Mouse (Mus musculus) hindbrain, embryonic 14.5 days (tissue): ENCODE results near the gene Epb42. TPM values are rescaled to one million over a fixed set of nuclear protein-coding genes. Genes with fewer than 3 reads are reported as not detected.
"Not testable (repeated sequence)": the region's sequence is repeated elsewhere in the genome, so short reads cannot be mapped to it uniquely, and the experiment has no call there.

Experiments used
- ATAC-seq: fragments of 200-750 bp; cut with Nextera tagmentation; 2 replicates; pipeline ENCODE4 v1.8.0; 2017; ENCODE audit warnings: moderate number of reproducible peaks, mild to moderate bottlenecking, moderate TSS enrichment, moderate library complexity; ENCODE audit not compliant: low FRiP score
- DNase-seq: peaks from one replicate; pipeline ENCODE4 v3.0.0-alpha.2; 2015; ENCODE audit warnings: low spot score
- H3K27ac ChIP-seq: fragments of 300-500 bp; sonication (generic); 2 replicates; pipeline ENCODE4 v1.5.1; 2014; ENCODE audit warnings: mild to moderate bottlenecking, moderate library complexity
- H3K27me3 ChIP-seq: fragments of 300-500 bp; sonication (generic); 2 replicates; pipeline ENCODE4 v1.6.1; 2014; ENCODE audit warnings: mild to moderate bottlenecking, low read length, mixed read lengths; ENCODE audit not compliant: control insufficient read depth, insufficient read depth
- H3K36me3 ChIP-seq: fragments of 300-500 bp; sonication (generic); replicated peaks from 2 replicates; pipeline ENCODE4 v1.6.1; 2014; ENCODE audit not compliant: control insufficient read depth, insufficient read depth
- H3K4me1 ChIP-seq: fragments of 300-500 bp; sonication (generic); replicated peaks from 2 replicates; pipeline ENCODE4 v1.6.1; 2014; ENCODE audit warnings: antibody characterized with exemption, low read length, mixed read lengths; ENCODE audit not compliant: control insufficient read depth, insufficient read depth
- H3K4me2 ChIP-seq: fragments of 300-500 bp; sonication (generic); replicated peaks from 2 replicates; pipeline ENCODE4 v1.6.1; 2014; ENCODE audit warnings: mild to moderate bottlenecking, moderate library complexity
- H3K4me3 ChIP-seq: fragments of 300-500 bp; sonication (generic); replicated peaks from 2 replicates; pipeline ENCODE4 v1.5.1; 2014; ENCODE audit warnings: mild to moderate bottlenecking, low read length
- H3K9ac ChIP-seq: fragments of 300-500 bp; sonication (generic); 2 replicates; pipeline ENCODE4 v1.6.1; 2014
- H3K9me3 ChIP-seq: fragments of 300-500 bp; sonication (generic); 2 replicates; pipeline ENCODE4 v1.6.1; 2016; ENCODE audit warnings: low read length; ENCODE audit not compliant: control insufficient read depth
- WGBS: fragments of 180-500 bp; shearing (Covaris S2); extraction: QIAGEN DNeasy Blood & Tissue Kit; methylation state at CpG from one replicate; pipeline ENCODE4 v1.1.7; 2014; 5-methylcytosine and 5-hydroxymethylcytosine counted together
- polyA plus RNA-seq: library from polyadenylated mRNA; unstranded; fragments of >200 nt; fragmentation: Nextera tagmentation; extraction: Ambion mirVana; gene quantifications from 2 replicates; pipeline ENCODE4 v1.2.1, GENCODE M21; 2014

Gene Epb42
- polyA plus RNA-seq, 1 experiment from 2014 or later = 1.1 TPM

- Histone ChIP-seq H3K9me3 (no peaks in the 10 kb centered on the region), H3K4me1 (no peaks in the 10 kb centered on the region), H3K27ac (no peak overlapping the region), H3K27me3 (no peaks in the 10 kb centered on the region), H3K36me3 (no peaks in the 10 kb centered on the region), H3K4me3 (no peak overlapping the region), H3K9ac (no peak overlapping the region), H3K4me2 (no peak overlapping the region)
- WGBS = 93% methylated on average over 6 of the region's 6 CpGs
- DNase-seq = no peak
- ATAC-seq = no peak
Observed at GRCm38 (mm10) chr2:121055915-121056314, 19.0 kb upstream of the Epb42 start.

- DNase-seq (no peak), ATAC-seq (no peak)
- Histone ChIP-seq H3K27ac (no peak overlapping the region), H3K4me2 (no peak overlapping the region), H3K4me1 (no peaks in the 10 kb centered on the region), H3K27me3 (no peaks in the 10 kb centered on the region), H3K9ac (no peak overlapping the region), H3K36me3 (no peaks in the 10 kb centered on the region), H3K4me3 (no peak overlapping the region), H3K9me3 (no peaks in the 10 kb centered on the region)
- 87% methylated on average over 2 of the region's 2 CpGs for WGBS
Observed at GRCm38 (mm10) chr2:121054060-121054459, 17.2 kb upstream of the Epb42 start.

GRCm38 (mm10) chr2:121052176-121052575, 15.3 kb upstream of the Epb42 start:
- H3K27me3 ChIP-seq = no peaks in the 10 kb centered on the region
- no peaks in the 10 kb centered on the region for H3K36me3 ChIP-seq
- no peak overlapping the region for H3K27ac ChIP-seq
- no peaks in the 10 kb centered on the region for H3K4me1 ChIP-seq
- H3K9me3 ChIP-seq = no peaks in the 10 kb centered on the region
- no peak for ATAC-seq
- DNase-seq = no peak
- WGBS = 91% methylated on average over 5 of the region's 5 CpGs
- H3K4me3 ChIP-seq = no peak overlapping the region
- no peak overlapping the region for H3K4me2 ChIP-seq
- no peak overlapping the region for H3K9ac ChIP-seq

GRCm38 (mm10) chr2:121045653-121046052, 8.8 kb upstream of the Epb42 start:
- Histone ChIP-seq H3K9ac (no peak overlapping the region), H3K27ac (no peak overlapping the region), H3K9me3 (no peaks in the 10 kb centered on the region), H3K36me3 (no peaks in the 10 kb centered on the region), H3K4me1 (no peaks in the 10 kb centered on the region), H3K27me3 (no peaks in the 10 kb centered on the region), H3K4me2 (no peak overlapping the region), H3K4me3 (no peak overlapping the region)
- DNase-seq (no peak), ATAC-seq (no peak)
- WGBS = 64% methylated on average over 4 of the region's 4 CpGs

- H3K9me3 ChIP-seq = no peaks in the 10 kb centered on the region
Observed at GRCm38 (mm10) chr2:121041098-121041497, 4.2 kb upstream of the Epb42 start.

GRCm38 (mm10) chr2:121039382-121039781, 2.5 kb upstream of the Epb42 start:
- no peak overlapping the region for H3K4me3 ChIP-seq
- DNase-seq (no peak), ATAC-seq (no peak)
- no peaks in the 10 kb centered on the region for H3K27me3 ChIP-seq
- H3K36me3 ChIP-seq = no peaks in the 10 kb centered on the region
- H3K9me3 ChIP-seq = no peaks in the 10 kb centered on the region
- H3K4me1 ChIP-seq = no peaks in the 10 kb centered on the region
- H3K4me2 ChIP-seq = no peak overlapping the region
- 100% methylated on average over 1 of the region's 1 CpGs for WGBS
- H3K9ac ChIP-seq = no peak overlapping the region
- no peak overlapping the region for H3K27ac ChIP-seq

More at GRCm38 (mm10) chr2:121041098-121041497, 4.2 kb upstream of the Epb42 start:
- ATAC-seq (no peak), DNase-seq (peak; percentile 54)
- Histone ChIP-seq H3K4me1 (no peaks in the 10 kb centered on the region), H3K4me3 (no peak overlapping the region), H3K27me3 (no peaks in the 10 kb centered on the region), H3K9ac (no peak overlapping the region), H3K36me3 (no peaks in the 10 kb centered on the region), H3K4me2 (no peak overlapping the region), H3K27ac (no peak overlapping the region)
- 57% methylated on average over 5 of the region's 5 CpGs for WGBS

- DNase-seq, H3K36me3 ChIP-seq, H3K27me3 ChIP-seq, H3K4me3 ChIP-seq, H3K4me1 ChIP-seq, ATAC-seq, H3K27ac ChIP-seq, H3K9ac ChIP-seq, H3K4me2 ChIP-seq, H3K9me3 ChIP-seq: not testable (repeated sequence)
- 92% methylated on average over 1 of the region's 1 CpGs for WGBS
Observed at GRCm38 (mm10) chr2:121038851-121039250, 2.0 kb upstream of the Epb42 start.

- no peak for ATAC-seq
- no peak for DNase-seq
Observed at GRCm38 (mm10) chr2:121022918-121023317, 14.0 kb downstream of the Epb42 start.

GRCm38 (mm10) chr2:121017151-121017550, 19.7 kb downstream of the Epb42 start:
- Histone ChIP-seq H3K4me1 (no peaks in the 10 kb centered on the region), H3K27ac (no peak overlapping the region), H3K36me3 (peaks cover 58% of the 10 kb centered on the region), H3K9me3 (no peaks in the 10 kb centered on the region), H3K9ac (no peak overlapping the region), H3K4me3 (no peak overlapping the region), H3K27me3 (no peaks in the 10 kb centered on the region), H3K4me2 (no peak overlapping the region)
- DNase-seq (no peak), ATAC-seq (no peak)
- 96% methylated on average over 1 of the region's 1 CpGs for WGBS

More at GRCm38 (mm10) chr2:121022918-121023317, 14.0 kb downstream of the Epb42 start:
- 76% methylated on average over 5 of the region's 5 CpGs for WGBS
- H3K9me3 ChIP-seq = no peaks in the 10 kb centered on the region
- H3K4me3 ChIP-seq = no peak overlapping the region
- H3K4me1 ChIP-seq = no peaks in the 10 kb centered on the region
- H3K36me3 ChIP-seq = peaks cover 2% of the 10 kb centered on the region
- no peak overlapping the region for H3K9ac ChIP-seq
- no peak overlapping the region for H3K4me2 ChIP-seq
- H3K27me3 ChIP-seq = no peaks in the 10 kb centered on the region
- H3K27ac ChIP-seq = no peak overlapping the region

GRCm38 (mm10) chr2:121016226-121016625, 20.6 kb downstream of the Epb42 start:
- 85% methylated on average over 9 of the region's 9 CpGs for WGBS
- ATAC-seq = no peak

More at GRCm38 (mm10) chr2:121016226-121016625, 20.6 kb downstream of the Epb42 start:
- Histone ChIP-seq H3K4me3 (no peak overlapping the region), H3K9ac (no peak overlapping the region), H3K4me1 (no peaks in the 10 kb centered on the region), H3K27ac (no peak overlapping the region), H3K27me3 (no peaks in the 10 kb centered on the region), H3K4me2 (no peak overlapping the region), H3K9me3 (no peaks in the 10 kb centered on the region), H3K36me3 (peaks cover 67% of the 10 kb centered on the region)
- no peak for DNase-seq
